Mouse (Mus musculus): ENCODE measurements around the gene Sfmbt1.

GRCm38 (mm10) chr14:30711892-30712291 is 2.8 kb upstream of the Sfmbt1 start:
- TF ChIP-seq POLR2A (IDR thresholded peaks at IDR 0.05; ENCODE audit: control insufficient read depth, extremely low read depth, insufficient read depth, low read length, poor library complexity) (no peak), CTCF (IDR thresholded peaks at IDR 0.05; ENCODE audit: borderline replicate concordance, control insufficient read depth, extremely low read depth, insufficient read depth, low read length, poor library complexity) (no peak)

All from thymus, adult 2 months (tissue).